Mouse (Mus musculus): ENCODE results near the gene Rimbp2. TPM values are rescaled to one million over a fixed set of nuclear protein-coding genes. Genes with fewer than 3 reads are reported as not detected.
A peak's percentile ranks its signal among the peaks of the same experiment; 100 is the strongest.

Gene Rimbp2
- polyA plus RNA-seq, 1 experiment from 2014 or later = 7.0 TPM

DNA sequence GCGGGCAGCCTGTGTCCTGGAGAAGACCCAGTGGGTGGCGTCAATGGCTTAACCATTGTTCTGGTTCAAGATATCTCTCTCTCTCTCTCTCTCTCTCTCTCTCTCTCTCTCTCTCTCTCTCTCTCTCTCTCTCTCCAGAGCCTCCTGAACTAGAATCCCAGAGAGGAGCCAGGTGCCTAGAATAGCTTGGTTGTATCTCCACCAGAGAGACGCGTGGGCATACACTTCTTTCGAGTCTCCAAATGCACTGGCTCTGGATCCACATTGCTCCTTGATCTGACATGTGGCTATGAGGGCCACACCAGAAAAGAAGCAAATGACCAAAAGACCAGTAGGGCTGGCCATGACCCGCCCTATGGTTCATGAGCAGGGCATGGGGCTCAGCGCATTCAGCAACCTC is 116.2 kb downstream of the Rimbp2 start:
- no peaks in the 10 kb centered on the region for H3K9me3 ChIP-seq (replicated peaks)
- H3K4me3 ChIP-seq (replicated peaks) = no peak overlapping the region
- H3K27me3 ChIP-seq (replicated peaks) = no peaks in the 10 kb centered on the region
- no peak overlapping the region for H3K9ac ChIP-seq (replicated peaks)
- H3K4me1 ChIP-seq = peaks cover 8% of the 10 kb centered on the region; the same call in 1 of the 2 replicates
- 0 out of 2 replicates have a peak, but pooled peaks cover 4% of the 10 kb centered on the region for H3K36me3 ChIP-seq
- no peak for ATAC-seq (ENCODE audit: low FRiP score)
- 94% methylated on average over 7 of the region's 7 CpGs for WGBS
- no peak overlapping the region for H3K27ac ChIP-seq (replicated peaks)
- no peak overlapping the region for H3K4me2 ChIP-seq

DNA sequence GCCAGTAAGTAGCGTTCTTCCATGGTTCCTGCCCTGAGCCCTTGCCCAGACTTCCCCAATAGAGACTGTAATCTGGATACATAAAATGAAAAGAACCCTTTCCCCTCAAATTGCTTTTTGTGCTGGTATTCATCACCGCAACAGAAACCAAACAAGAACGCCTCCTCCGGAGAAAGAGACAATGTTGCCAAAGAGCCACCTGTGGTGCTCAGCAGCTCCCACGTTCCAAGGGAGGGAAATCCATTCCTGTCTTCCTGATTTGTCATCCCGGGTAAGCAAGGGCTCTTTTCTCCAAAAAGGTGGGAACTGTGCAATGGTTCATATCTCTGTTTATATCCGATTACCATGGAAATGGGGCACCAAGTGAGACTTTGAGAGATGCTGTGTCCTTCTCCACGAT is 119.2 kb downstream of the Rimbp2 start:
- no peaks in the 10 kb centered on the region for H3K9me3 ChIP-seq (replicated peaks)
- H3K27me3 ChIP-seq (replicated peaks) = no peaks in the 10 kb centered on the region
- H3K27ac ChIP-seq (replicated peaks) = no peak overlapping the region
- no peak overlapping the region for H3K4me2 ChIP-seq
- WGBS = 68% methylated on average over 8 of the region's 8 CpGs
- no peak for ATAC-seq (ENCODE audit: low FRiP score)
- no peak overlapping the region for H3K9ac ChIP-seq (replicated peaks)
- no peaks in the 10 kb centered on the region for H3K4me1 ChIP-seq
- 0 out of 2 replicates have a peak, but pooled peaks cover 4% of the 10 kb centered on the region for H3K36me3 ChIP-seq
- H3K4me3 ChIP-seq (replicated peaks) = no peak overlapping the region

DNA sequence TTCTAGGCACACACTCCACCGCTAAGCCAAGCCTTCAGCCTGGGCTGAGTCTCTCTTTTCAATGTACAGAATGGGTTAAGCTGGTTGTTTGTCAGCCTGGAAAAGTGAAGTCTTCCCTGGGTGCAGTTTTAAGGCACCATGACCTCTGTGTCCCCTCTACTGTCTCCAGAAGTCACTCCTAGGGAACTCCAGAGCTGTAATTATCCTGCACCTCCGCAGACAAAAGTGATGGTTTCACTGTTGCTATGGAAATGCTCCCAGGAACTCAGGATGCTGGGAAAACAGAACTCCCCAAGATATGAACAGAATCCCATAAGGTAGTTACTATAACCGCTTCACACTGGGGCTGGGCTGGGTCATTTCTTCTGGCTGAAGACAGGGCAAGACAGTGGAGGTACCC is 130.4 kb downstream of the Rimbp2 start:
- Histone ChIP-seq H3K4me3 (replicated peaks) (no peak overlapping the region), H3K9ac (replicated peaks) (no peak overlapping the region), H3K9me3 (replicated peaks) (no peaks in the 10 kb centered on the region), H3K27ac (replicated peaks) (no peak overlapping the region), H3K27me3 (replicated peaks) (no peaks in the 10 kb centered on the region), H3K36me3 (no peaks in the 10 kb centered on the region), H3K4me1 (peaks cover 6% of the 10 kb centered on the region), H3K4me2 (no peak overlapping the region)
- whole genome bisulfite sequencing = 65% methylated on average over 3 of the region's 3 CpGs
- no peak for ATAC-seq (ENCODE audit: low FRiP score)

DNA sequence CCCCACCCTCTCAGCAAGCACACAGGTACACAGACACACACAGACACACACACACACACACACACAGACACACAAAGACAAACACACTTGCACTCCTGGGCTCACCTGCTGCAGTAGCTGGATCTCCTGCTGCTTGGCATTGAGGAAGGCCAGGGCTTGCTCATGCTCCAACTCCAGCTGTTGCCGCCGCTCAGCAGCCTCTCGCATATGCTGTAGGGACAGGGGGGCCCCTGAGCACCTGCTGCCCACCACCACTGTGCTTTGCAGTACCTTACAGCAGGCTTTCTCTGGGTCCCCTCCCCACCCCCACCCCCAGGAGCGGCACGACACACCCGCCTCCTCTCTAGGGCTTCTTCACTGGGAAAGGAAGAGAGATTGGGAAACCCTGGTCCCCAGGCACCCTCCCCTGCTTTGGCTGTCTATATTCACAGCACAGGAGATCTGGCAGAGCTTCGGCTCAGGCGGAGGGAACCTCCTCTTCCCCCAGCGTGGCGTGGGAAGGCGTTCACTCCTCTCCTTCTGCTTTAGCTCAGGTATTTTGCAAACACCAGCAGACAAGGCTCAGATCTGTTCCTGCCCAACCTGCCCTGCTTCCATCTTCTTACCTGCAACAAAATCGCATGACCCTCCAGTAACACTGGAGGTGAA is 133.5 kb downstream of the Rimbp2 start:
- Histone ChIP-seq H3K4me3 (replicated peaks) (no peak overlapping the region), H3K9ac (replicated peaks) (no peak overlapping the region), H3K27ac (replicated peaks) (no peak overlapping the region; the same call in 1 of the 2 replicates), H3K9me3 (replicated peaks) (no peaks in the 10 kb centered on the region), H3K27me3 (replicated peaks) (no peaks in the 10 kb centered on the region), H3K4me1 (peaks cover 18% of the 10 kb centered on the region), H3K36me3 (no peaks in the 10 kb centered on the region), H3K4me2 (no peak overlapping the region)
- WGBS = 52% methylated on average over 11 of the region's 12 CpGs
- ATAC-seq (ENCODE audit: low FRiP score) = no peak

DNA sequence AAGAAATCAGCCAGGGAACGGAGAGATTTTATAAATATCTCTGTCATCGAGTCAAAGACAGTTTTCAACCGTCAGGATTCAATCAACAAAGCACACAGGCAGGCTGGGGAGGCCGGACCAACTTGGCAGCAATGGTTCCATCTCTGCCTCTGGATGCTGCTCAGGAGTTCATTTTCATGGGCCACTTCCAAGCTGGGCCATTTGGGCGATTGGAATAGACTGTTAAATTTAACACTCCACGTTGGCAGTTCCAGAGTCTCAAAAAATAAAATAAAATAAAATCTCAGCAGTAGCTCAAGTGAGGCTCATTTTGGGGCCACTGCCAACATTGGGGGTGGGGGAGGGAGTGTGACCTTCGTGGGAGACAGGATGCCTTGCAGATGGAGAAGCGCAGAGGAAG is 137.7 kb downstream of the Rimbp2 start:
- Histone ChIP-seq H3K27ac (replicated peaks) (peak overlapping the region; percentile 38), H3K4me2 (no peak overlapping the region), H3K4me3 (replicated peaks) (no peak overlapping the region), H3K9me3 (replicated peaks) (no peaks in the 10 kb centered on the region), H3K4me1 (peaks cover 49% of the 10 kb centered on the region), H3K9ac (replicated peaks) (no peak overlapping the region), H3K36me3 (no peaks in the 10 kb centered on the region), H3K27me3 (replicated peaks) (no peaks in the 10 kb centered on the region)
- whole genome bisulfite sequencing = 53% methylated on average over 8 of the region's 8 CpGs
- ATAC-seq (ENCODE audit: low FRiP score) = no peak

DNA sequence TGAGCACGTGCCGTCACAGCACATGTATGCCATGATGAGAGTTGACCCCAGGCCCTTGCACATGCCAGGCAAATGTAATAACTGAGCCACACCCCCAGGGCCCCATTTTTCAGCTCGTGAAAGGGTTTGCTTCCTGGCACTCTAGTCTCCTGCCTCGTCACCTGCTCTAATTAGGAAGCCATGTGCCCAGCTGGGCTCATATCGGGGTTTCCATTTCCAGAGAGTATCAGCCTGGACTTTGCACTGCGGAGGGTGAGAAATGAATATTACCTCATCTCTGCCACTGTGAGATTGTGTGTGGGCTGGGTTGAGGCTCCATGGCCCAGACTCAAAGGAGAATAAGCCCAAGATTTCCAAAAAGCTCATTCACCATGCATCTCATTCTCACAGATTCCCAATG is 138.2 kb downstream of the Rimbp2 start:
- Histone ChIP-seq H3K27me3 (replicated peaks) (no peaks in the 10 kb centered on the region), H3K4me1 (peaks cover 54% of the 10 kb centered on the region), H3K36me3 (no peaks in the 10 kb centered on the region), H3K9me3 (replicated peaks) (no peaks in the 10 kb centered on the region), H3K4me2 (no peak overlapping the region), H3K27ac (replicated peaks) (peak overlapping the region; percentile 38), H3K4me3 (replicated peaks) (no peak overlapping the region), H3K9ac (replicated peaks) (no peak overlapping the region)
- ATAC-seq (ENCODE audit: low FRiP score) = no peak
- WGBS = 38% methylated on average over 6 of the region's 6 CpGs

DNA sequence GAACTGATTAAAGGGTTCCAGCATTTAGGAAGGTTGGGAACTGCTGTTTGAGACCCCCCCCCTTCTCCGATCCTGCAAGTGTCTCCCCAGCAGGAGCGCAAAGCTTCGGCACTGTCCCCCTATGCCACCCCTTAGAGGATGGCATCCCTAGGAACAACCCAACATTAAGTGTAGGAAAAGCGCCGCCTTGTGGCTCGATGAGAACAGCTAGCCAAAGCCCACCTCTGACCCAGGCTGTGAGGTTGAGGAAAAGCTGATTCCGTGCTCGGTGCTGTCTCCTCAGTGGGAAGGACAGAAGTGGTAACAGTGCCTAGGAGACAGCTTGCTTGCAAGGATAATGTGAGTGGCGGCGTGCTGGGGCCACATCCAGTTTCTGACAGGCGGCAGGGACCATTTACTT is 140.2 kb downstream of the Rimbp2 start:
- no peak overlapping the region for H3K9ac ChIP-seq (replicated peaks)
- 19% methylated on average over 11 of the region's 11 CpGs for WGBS
- no peaks in the 10 kb centered on the region for H3K27me3 ChIP-seq (replicated peaks)
- H3K27ac ChIP-seq (replicated peaks) = no peak overlapping the region
- ATAC-seq (ENCODE audit: low FRiP score) = no peak
- no peak overlapping the region for H3K4me3 ChIP-seq (replicated peaks)
- no peaks in the 10 kb centered on the region for H3K36me3 ChIP-seq
- H3K4me1 ChIP-seq = peaks cover 57% of the 10 kb centered on the region
- 0 out of 2 replicates have a peak overlapping the region, but pooled peaks have one; percentile 6 for H3K4me2 ChIP-seq
- no peaks in the 10 kb centered on the region for H3K9me3 ChIP-seq (replicated peaks)

DNA sequence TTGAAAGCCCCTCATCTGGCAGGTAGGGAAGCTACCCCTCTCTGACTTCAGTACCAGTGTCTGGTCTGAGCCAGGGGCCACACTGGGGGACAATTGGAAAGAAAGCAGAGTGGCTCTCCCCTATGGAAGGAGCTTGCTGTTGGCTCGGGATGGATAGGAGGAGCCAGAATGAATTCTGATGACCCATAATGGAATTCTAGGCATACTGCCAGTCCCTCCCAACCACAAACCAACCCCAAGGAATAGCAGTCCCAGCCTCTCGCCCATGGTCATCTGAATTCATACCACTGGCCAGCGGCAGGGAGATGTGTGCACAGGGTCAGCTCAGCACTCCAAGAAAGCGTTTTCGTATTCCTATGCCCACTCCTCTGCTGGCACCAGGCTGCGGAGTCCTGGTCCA is 141.9 kb downstream of the Rimbp2 start:
- ATAC-seq (ENCODE audit: low FRiP score) = no peak
- no peak overlapping the region for H3K4me2 ChIP-seq
- no peaks in the 10 kb centered on the region for H3K36me3 ChIP-seq
- 78% methylated on average over 6 of the region's 6 CpGs for WGBS
- H3K9ac ChIP-seq (replicated peaks) = no peak overlapping the region
- H3K4me1 ChIP-seq = peaks cover 62% of the 10 kb centered on the region
- H3K27me3 ChIP-seq (replicated peaks) = no peaks in the 10 kb centered on the region
- H3K27ac ChIP-seq (replicated peaks) = no peak overlapping the region
- no peak overlapping the region for H3K4me3 ChIP-seq (replicated peaks)
- H3K9me3 ChIP-seq (replicated peaks) = no peaks in the 10 kb centered on the region

DNA sequence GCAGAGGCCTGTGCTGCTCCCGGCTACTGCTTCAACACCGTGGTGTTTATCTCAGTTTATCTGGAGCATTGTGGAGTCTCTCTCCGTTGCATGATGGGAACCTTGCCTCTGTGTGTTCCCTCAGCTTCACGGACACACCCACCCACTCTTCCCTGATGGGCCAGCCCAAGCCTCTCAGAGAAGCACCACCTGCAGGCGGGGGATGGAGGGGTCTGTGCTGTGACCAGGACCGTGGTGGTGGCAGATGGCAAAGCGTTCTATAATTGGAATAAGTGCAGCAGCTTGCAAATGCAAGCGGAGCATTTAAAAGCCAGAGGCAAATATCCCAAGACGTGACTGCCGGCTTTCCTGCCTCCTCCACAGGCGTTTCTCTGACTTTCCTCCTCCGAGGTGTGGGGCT is 143.3 kb downstream of the Rimbp2 start:
- ATAC-seq (ENCODE audit: low FRiP score) = no peak
- WGBS = 39% methylated on average over 12 of the region's 12 CpGs
- Histone ChIP-seq H3K4me2 (no peak overlapping the region), H3K36me3 (no peaks in the 10 kb centered on the region; the same call in 1 of the 2 replicates), H3K27me3 (replicated peaks) (no peaks in the 10 kb centered on the region), H3K9me3 (replicated peaks) (no peaks in the 10 kb centered on the region), H3K4me1 (peaks cover 55% of the 10 kb centered on the region), H3K9ac (replicated peaks) (no peak overlapping the region), H3K27ac (replicated peaks) (peak overlapping the region; percentile 56; the same call in 1 of the 2 replicates), H3K4me3 (replicated peaks) (no peak overlapping the region)

DNA sequence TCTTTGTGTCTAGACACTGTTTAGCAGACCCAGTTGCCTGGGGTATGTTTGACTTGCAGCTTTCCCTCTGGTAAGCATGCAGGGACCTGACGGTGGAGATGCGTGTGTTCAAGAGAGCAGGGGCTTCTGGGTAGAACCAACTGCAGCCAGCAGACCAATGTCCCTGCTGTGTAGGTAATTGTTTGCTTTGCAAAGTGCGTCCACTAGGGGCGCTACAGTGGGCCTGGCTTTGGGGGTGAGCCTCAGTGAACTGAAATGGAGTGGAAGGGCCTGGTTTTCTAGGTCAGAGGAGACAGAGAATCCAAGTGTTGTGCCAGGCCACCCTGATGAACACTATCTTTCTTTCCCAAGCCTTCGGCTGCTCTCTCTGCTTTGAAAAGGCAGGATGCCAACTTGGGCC is 143.9 kb downstream of the Rimbp2 start:
- H3K9ac ChIP-seq (replicated peaks) = no peak overlapping the region
- H3K9me3 ChIP-seq (replicated peaks) = no peaks in the 10 kb centered on the region
- H3K4me1 ChIP-seq = peaks cover 54% of the 10 kb centered on the region
- no peak for ATAC-seq (ENCODE audit: low FRiP score)
- 47% methylated on average over 5 of the region's 5 CpGs for WGBS
- H3K27ac ChIP-seq (replicated peaks) = peak overlapping the region; percentile 56; the same call in 1 of the 2 replicates
- no peaks in the 10 kb centered on the region for H3K27me3 ChIP-seq (replicated peaks)
- no peak overlapping the region for H3K4me2 ChIP-seq
- no peak overlapping the region for H3K4me3 ChIP-seq (replicated peaks)
- H3K36me3 ChIP-seq = no peaks in the 10 kb centered on the region; the same call in 1 of the 2 replicates

DNA sequence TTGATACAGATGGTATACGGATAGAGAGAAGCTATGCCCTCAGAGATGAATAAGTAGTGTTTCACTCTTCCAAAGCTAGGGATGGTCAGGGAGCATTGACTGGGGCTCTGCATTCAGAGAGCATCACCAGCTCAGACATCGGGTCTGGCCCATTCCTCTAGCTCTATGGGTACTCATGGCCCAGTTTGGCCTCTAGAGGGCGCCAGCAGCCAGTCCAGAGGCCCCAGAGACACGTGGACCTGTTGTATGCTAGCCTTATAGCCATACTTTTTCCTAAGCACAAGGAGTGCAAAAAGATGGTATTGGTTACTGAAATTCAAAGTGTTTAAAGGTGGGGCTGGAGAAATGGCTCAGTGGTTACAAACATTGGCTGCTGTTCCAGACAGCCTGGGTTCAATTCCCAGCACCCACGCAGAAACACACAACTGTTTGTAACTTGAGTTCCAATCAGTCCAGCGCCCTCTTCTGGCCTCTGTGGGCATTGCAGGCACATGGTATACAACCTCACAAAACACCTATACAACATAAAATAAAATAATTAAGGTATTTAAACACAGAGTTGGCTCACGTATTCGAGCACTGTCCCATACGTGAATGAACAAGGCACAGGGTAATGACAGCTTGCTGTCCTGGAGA is 144.6 kb downstream of the Rimbp2 start:
- Histone ChIP-seq H3K4me1 (peaks cover 51% of the 10 kb centered on the region), H3K9me3 (replicated peaks) (no peaks in the 10 kb centered on the region), H3K4me3 (replicated peaks) (no peak overlapping the region), H3K36me3 (no peaks in the 10 kb centered on the region; the same call in 1 of the 2 replicates), H3K4me2 (no peak overlapping the region), H3K9ac (replicated peaks) (no peak overlapping the region), H3K27ac (replicated peaks) (no peak overlapping the region), H3K27me3 (replicated peaks) (no peaks in the 10 kb centered on the region)
- WGBS = 62% methylated on average over 9 of the region's 9 CpGs
- no peak for ATAC-seq (ENCODE audit: low FRiP score)

DNA sequence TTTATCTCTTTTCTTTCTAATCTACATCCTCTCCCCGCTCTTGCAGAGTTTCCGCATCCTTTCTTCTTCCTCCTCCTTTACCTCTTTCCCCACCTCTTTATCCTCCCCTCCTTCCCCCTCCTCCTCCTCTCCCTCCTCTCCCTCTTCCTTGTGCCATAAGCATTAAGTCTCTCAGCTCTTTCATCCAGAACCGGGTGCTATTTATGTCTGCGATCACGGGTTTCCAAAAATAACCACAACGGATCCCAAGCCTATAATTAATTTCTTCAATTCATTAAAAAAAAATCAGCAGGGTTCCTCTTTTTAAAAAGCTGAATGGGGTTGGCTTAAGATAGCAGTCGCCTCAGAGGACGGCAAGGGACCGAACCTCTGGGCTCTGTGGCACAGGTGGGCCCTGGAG is 145.9 kb downstream of the Rimbp2 start:
- Histone ChIP-seq H3K36me3 (peaks cover 4% of the 10 kb centered on the region), H3K4me2 (no peak overlapping the region), H3K4me1 (peaks cover 40% of the 10 kb centered on the region), H3K4me3 (replicated peaks) (no peak overlapping the region), H3K9me3 (replicated peaks) (no peaks in the 10 kb centered on the region), H3K9ac (replicated peaks) (no peak overlapping the region), H3K27me3 (replicated peaks) (no peaks in the 10 kb centered on the region), H3K27ac (replicated peaks) (no peak overlapping the region)
- no peak for ATAC-seq (ENCODE audit: low FRiP score)
- WGBS = 70% methylated on average over 9 of the region's 9 CpGs

Measured in neural tube, embryonic 15.5 days (tissue).